Mouse (Mus musculus): ENCODE measurements at regions not wholly inside any gene's neighbourhood (a gene's known extent, or its start where the extent isn't known, plus 50 kb on each side); places are given as distances from the start of the nearest gene placed in this dataset.

GRCm38 (mm10) chr13:118193951-118194696, 192.3 kb upstream of the B430218F22Rik start:
- no peak for DNase-seq (ENCODE audit: low spot score)

- no peak for DNase-seq (ENCODE audit: low spot score)
Observed at GRCm38 (mm10) chr13:118208146-118208545, 178.3 kb upstream of the B430218F22Rik start.

DNA sequence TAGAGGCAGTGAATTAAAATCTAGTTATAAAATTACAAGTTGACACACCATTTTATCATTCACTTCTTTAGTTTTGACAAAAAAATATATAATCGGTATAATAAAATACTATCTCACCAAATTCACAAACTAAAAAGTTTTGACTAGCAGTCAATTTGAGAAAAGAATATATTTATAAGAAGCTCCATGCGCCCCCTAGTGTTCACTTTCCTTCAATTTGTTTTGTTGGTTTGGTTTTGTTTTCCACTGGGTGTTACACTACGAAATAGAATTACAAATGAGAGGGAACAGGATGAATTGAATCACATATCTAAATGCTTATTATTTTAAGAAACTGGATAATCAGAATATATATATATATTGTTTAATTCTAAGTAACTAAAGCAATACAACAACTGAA, 159.1 kb upstream of the B430218F22Rik start:
- peak; percentile 47 for DNase-seq (ENCODE audit: low spot score)

DNA sequence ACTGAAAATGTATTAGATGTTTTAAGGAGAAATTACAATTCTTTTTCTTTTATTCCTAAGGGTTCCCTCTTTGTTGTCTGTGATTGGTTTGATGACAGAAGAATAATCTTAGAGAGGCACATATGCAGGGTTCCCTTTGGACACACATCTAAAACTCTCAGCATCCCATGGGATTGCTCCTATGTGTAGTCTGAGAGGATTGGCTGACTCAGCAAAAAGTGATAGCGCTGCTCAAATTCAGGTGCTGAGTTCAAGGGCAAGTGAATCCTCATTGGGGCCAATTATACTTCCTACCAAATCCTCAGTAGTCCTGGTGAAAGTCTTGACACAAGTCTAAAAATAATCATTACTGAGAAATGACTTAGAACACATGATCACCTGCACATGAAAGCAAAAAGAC, 148.5 kb upstream of the B430218F22Rik start:
- DNase-seq (ENCODE audit: low spot score), result no peak

- no peak for DNase-seq (ENCODE audit: low spot score)
Observed at GRCm38 (mm10) chr13:118244680-118245079, 141.8 kb upstream of the B430218F22Rik start.

DNA sequence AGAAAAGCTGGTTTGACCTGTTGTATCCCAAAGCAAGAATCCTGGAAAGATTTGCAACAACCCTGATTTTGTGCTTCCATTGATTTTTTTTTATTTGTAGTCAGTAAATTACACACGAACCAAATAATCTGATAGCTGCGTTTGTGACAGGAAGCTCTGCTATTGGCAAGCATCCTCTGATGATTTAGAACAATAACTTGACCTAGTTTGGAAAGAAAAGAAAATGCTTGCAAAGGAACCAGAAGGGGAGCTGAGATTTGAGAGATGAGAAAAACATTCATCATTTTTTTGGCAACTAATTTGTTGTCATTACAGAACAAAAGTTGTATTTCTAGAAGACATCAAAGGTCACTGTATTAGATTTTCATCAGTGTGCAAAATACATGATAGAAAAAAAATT, 140.9 kb upstream of the B430218F22Rik start:
- no peak for DNase-seq (ENCODE audit: low spot score)

- DNase-seq (ENCODE audit: low spot score), result no peak
Observed at GRCm38 (mm10) chr13:118259606-118260005, 126.8 kb upstream of the B430218F22Rik start.

DNA sequence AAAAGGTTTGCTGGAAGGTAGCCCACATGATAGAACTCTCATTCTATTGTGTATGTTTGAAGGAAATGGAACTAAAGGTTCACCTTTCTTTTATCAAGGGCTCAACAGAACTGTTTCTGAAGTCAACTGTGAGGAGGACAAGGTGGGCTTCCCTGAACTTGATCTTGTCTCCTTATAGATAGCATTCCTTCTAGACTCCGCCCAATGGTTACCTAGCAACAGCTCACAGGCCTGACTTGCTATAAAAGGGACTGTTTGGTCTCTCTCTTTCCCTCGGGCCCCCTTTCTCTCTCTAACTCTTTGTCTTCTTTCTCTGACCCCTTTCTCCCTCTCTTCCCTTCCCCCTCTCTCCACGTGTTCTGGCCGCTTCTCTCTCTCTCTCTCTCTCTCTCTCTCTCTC, 123.5 kb upstream of the B430218F22Rik start:
- no peak for DNase-seq (ENCODE audit: low spot score)

GRCm38 (mm10) chr13:118265763-118266520, 120.5 kb upstream of the B430218F22Rik start:
- DNase-seq (ENCODE audit: low spot score), result no peak

- DNase-seq (ENCODE audit: low spot score), result no peak
Observed at GRCm38 (mm10) chr13:118272904-118273303, 113.5 kb upstream of the B430218F22Rik start.

DNA sequence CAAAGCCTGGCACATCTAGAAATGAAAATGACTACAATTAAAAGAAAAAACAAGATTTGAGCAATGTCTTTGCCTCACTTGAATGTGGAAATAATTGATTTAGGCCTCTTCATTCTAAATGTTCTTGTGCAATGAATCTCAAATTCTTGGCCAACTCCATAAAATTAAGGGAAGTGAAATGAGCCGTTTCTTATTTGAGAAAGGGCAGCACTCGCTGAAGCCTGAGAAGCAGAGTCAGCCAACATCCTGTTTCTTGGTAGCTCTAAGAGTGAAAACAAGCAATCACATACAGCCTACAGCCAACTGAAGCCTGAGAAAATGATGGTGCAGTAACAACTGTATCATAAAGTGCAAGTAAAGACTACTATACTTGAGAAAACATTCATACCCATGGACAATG, 105.5 kb upstream of the B430218F22Rik start:
- DNase-seq (ENCODE audit: low spot score), result no peak

- no peak for DNase-seq (ENCODE audit: low spot score)
Observed at GRCm38 (mm10) chr13:118293728-118294127, 92.7 kb upstream of the B430218F22Rik start.

DNA sequence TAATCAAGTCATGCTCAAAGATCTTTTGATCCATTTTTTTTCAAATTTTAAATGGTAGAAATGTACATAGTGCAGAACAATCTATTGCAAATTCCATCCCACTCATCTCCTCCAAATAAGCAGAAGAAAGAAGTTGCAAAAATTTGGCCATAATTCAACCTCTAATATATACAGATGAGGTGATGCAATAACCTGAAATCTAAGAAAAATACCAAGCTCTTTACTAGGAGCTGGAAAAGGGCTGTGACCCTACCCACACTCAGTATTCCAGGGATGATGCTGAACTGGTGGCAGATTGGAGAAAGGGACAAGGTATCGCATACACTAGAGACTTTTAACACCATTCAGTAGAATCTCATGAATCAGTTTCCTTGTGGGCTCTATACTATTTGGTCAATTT, 76.3 kb upstream of the B430218F22Rik start:
- DNase-seq (ENCODE audit: low spot score), result no peak

DNA sequence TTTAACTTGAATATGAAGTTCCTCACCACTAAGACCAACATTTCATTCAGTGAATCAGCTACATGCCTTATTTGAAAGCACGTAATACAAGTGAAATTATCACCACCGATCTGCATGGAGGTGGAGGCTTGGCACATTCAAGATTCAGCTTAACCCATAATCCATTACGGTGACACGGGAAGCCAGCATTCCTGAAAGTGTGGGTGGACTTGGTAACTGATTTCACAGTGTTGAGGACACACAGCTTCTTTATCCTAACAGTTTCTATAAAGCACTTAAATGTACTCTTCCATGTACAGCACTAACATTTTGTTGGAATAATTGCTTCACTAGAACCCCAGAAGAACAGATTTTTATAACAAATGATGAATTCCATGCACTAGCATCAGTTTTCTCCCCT, 72.8 kb upstream of the B430218F22Rik start:
- no peak for DNase-seq (ENCODE audit: low spot score)

All from thymus, postnatal 0 days (tissue).